Mouse (Mus musculus) embryonic facial prominence, embryonic 11.5 days (tissue): ENCODE results near the gene Mynn. TPM values are rescaled to one million over a fixed set of nuclear protein-coding genes. Genes with fewer than 3 reads are reported as not detected.

Experiments used
- ATAC-seq: fragments of 200-750 bp; cut with Nextera tagmentation; replicated peaks from 2 replicates; pipeline ENCODE4 v1.8.0; 2017; ENCODE audit warnings: low read depth; ENCODE audit not compliant: insufficient number of reproducible peaks, low FRiP score, low TSS enrichment
- DNase-seq: peaks from one replicate; pipeline ENCODE4 v3.0.0-alpha.2; 2015; ENCODE audit warnings: low spot score
- H3K27ac ChIP-seq: fragments of 300-500 bp; sonication (generic); replicated peaks from 2 replicates; pipeline ENCODE4 v1.5.1; 2014; ENCODE audit warnings: mild to moderate bottlenecking, low read depth, low read length, control low read depth
- H3K27me3 ChIP-seq: fragments of 300-500 bp; sonication (generic); 2 replicates; pipeline ENCODE4 v1.6.1; 2014; ENCODE audit warnings: mild to moderate bottlenecking, low read length, moderate library complexity, mixed read lengths; ENCODE audit not compliant: control insufficient read depth, insufficient read depth
- H3K36me3 ChIP-seq: fragments of 300-500 bp; sonication (generic); replicated peaks from 2 replicates; pipeline ENCODE4 v1.6.1; 2014; ENCODE audit warnings: low read depth, mild to moderate bottlenecking, low read length, moderate library complexity, mixed read lengths; ENCODE audit not compliant: control insufficient read depth, insufficient read depth
- H3K4me1 ChIP-seq: fragments of 300-500 bp; sonication (generic); 2 replicates; pipeline ENCODE4 v1.6.1; 2014; ENCODE audit warnings: low read length, mixed read lengths; ENCODE audit not compliant: control insufficient read depth, insufficient read depth
- H3K4me2 ChIP-seq: fragments of 300-500 bp; sonication (generic); 2 replicates; pipeline ENCODE4 v1.6.1; 2014; ENCODE audit warnings: low read depth, mild to moderate bottlenecking, control low read depth, low read length, moderate library complexity
- H3K4me3 ChIP-seq: fragments of 300-500 bp; sonication (generic); 2 replicates; pipeline ENCODE4 v1.5.1; 2014; ENCODE audit warnings: low read depth, low read length, control low read depth
- H3K9ac ChIP-seq: fragments of 300-500 bp; sonication (generic); replicated peaks from 2 replicates; pipeline ENCODE4 v1.6.1; 2014; ENCODE audit warnings: mild to moderate bottlenecking, control low read depth, low read length
- H3K9me3 ChIP-seq: fragments of 300-500 bp; sonication (generic); replicated peaks from 2 replicates; pipeline ENCODE4 v1.6.1; 2016; ENCODE audit warnings: mild to moderate bottlenecking, low read length, inconsistent platforms, mixed read lengths; ENCODE audit not compliant: control insufficient read depth
- WGBS: fragments of 180-500 bp; shearing (Covaris S2); extraction: QIAGEN DNeasy Blood & Tissue Kit; methylation state at CpG from one replicate; pipeline ENCODE4 v1.1.7; 2014; 5-methylcytosine and 5-hydroxymethylcytosine counted together
- polyA plus RNA-seq: library from polyadenylated mRNA; unstranded; fragments of >200 nt; fragmentation: Nextera tagmentation; extraction: Ambion mirVana; gene quantifications from 2 replicates; pipeline ENCODE4 v1.2.1, GENCODE M21; 2014

The Mynn gene
- polyA plus RNA-seq, 1 experiment from 2014 or later, result 38.7 TPM

- ATAC-seq, result no peak; the same call in 1 of the 2 replicates
- H3K36me3 ChIP-seq, result no peaks in the 10 kb centered on the region; the same call in 1 of the 2 replicates
- H3K4me1 ChIP-seq, result no peaks in the 10 kb centered on the region
- no peaks in the 10 kb centered on the region for H3K9me3 ChIP-seq
- H3K27me3 ChIP-seq, result peaks cover 2% of the 10 kb centered on the region; the same call in 1 of the 2 replicates
- no peak for DNase-seq
- peak overlapping the region; percentile 66 for H3K27ac ChIP-seq
- peak overlapping the region; percentile 83 for H3K4me3 ChIP-seq
- H3K9ac ChIP-seq, result peak overlapping the region; percentile 82
- 0% methylated on average over 27 of the region's 27 CpGs for WGBS
- peak overlapping the region; percentile 37 for H3K4me2 ChIP-seq
Measured at GRCm38 (mm10) chr3:30602740-30603098, 854 bp downstream of the Mynn start.

GRCm38 (mm10) chr3:30603256-30603655 is 1.4 kb downstream of the Mynn start:
- ATAC-seq (no peak), DNase-seq (no peak)
- H3K27ac ChIP-seq, result no peak overlapping the region

GRCm38 (mm10) chr3:30608999-30609398 is 7.1 kb downstream of the Mynn start:
- DNase-seq (no peak), ATAC-seq (no peak)
- Histone ChIP-seq H3K4me2 (no peak overlapping the region), H3K9ac (no peak overlapping the region), H3K27ac (no peak overlapping the region), H3K9me3 (no peaks in the 10 kb centered on the region), H3K4me1 (no peaks in the 10 kb centered on the region), H3K27me3 (no peaks in the 10 kb centered on the region), H3K4me3 (no peak overlapping the region), H3K36me3 (peaks cover 10% of the 10 kb centered on the region)
- 88% methylated on average over 3 of the region's 3 CpGs for WGBS

More at GRCm38 (mm10) chr3:30603256-30603655, 1.4 kb downstream of the Mynn start:
- 0 out of 2 replicates have a peak, but pooled peaks cover under 1% of the 10 kb centered on the region for H3K27me3 ChIP-seq
- no peaks in the 10 kb centered on the region; the same call in 1 of the 2 replicates for H3K36me3 ChIP-seq
- WGBS, result 46% methylated on average over 10 of the region's 10 CpGs
- H3K9me3 ChIP-seq, result no peaks in the 10 kb centered on the region
- peak overlapping the region; percentile 83 for H3K4me3 ChIP-seq
- peak overlapping the region; percentile 82 for H3K9ac ChIP-seq
- peak overlapping the region; percentile 37 for H3K4me2 ChIP-seq
- H3K4me1 ChIP-seq, result no peaks in the 10 kb centered on the region

- 95% methylated on average over 4 of the region's 4 CpGs for WGBS
- Histone ChIP-seq H3K4me2 (no peak overlapping the region), H3K9ac (no peak overlapping the region), H3K27ac (no peak overlapping the region), H3K27me3 (no peaks in the 10 kb centered on the region), H3K4me1 (no peaks in the 10 kb centered on the region), H3K9me3 (no peaks in the 10 kb centered on the region), H3K36me3 (peaks cover 10% of the 10 kb centered on the region), H3K4me3 (no peak overlapping the region)
- no peak for ATAC-seq
- no peak for DNase-seq
Measured at GRCm38 (mm10) chr3:30610930-30611329, 9.1 kb downstream of the Mynn start.

GRCm38 (mm10) chr3:30620132-30620531 is 18.3 kb downstream of the Mynn start:
- H3K4me2 ChIP-seq, result no peak overlapping the region
- DNase-seq (no peak), ATAC-seq (no peak)
- H3K4me3 ChIP-seq, result no peak overlapping the region
- H3K4me1 ChIP-seq, result no peaks in the 10 kb centered on the region
- no peaks in the 10 kb centered on the region for H3K27me3 ChIP-seq
- no peaks in the 10 kb centered on the region for H3K9me3 ChIP-seq
- WGBS, result 76% methylated on average over 8 of the region's 8 CpGs
- H3K27ac ChIP-seq, result no peak overlapping the region
- no peaks in the 10 kb centered on the region; the same call in 1 of the 2 replicates for H3K36me3 ChIP-seq
- H3K9ac ChIP-seq, result no peak overlapping the region

GRCm38 (mm10) chr3:30633681-30634080 is 31.8 kb downstream of the Mynn start:
- no peak overlapping the region for H3K4me2 ChIP-seq
- no peak overlapping the region for H3K9ac ChIP-seq
- no peaks in the 10 kb centered on the region for H3K4me1 ChIP-seq
- H3K27me3 ChIP-seq, result no peaks in the 10 kb centered on the region
- no peaks in the 10 kb centered on the region for H3K9me3 ChIP-seq
- ATAC-seq (no peak), DNase-seq (peak; percentile 23)
- no peak overlapping the region for H3K27ac ChIP-seq
- no peaks in the 10 kb centered on the region for H3K36me3 ChIP-seq
- H3K4me3 ChIP-seq, result no peak overlapping the region
- WGBS, result 49% methylated on average over 3 of the region's 3 CpGs

- Histone ChIP-seq H3K4me3 (no peak overlapping the region), H3K27me3 (no peaks in the 10 kb centered on the region), H3K36me3 (no peaks in the 10 kb centered on the region), H3K4me1 (no peaks in the 10 kb centered on the region), H3K9ac (no peak overlapping the region), H3K27ac (no peak overlapping the region), H3K4me2 (no peak overlapping the region), H3K9me3 (no peaks in the 10 kb centered on the region)
- no peak for DNase-seq
- 81% methylated on average over 4 of the region's 4 CpGs for WGBS
- ATAC-seq, result no peak
Measured at GRCm38 (mm10) chr3:30635629-30636028, 33.8 kb downstream of the Mynn start.

- Histone ChIP-seq H3K27me3 (peaks cover under 1% of the 10 kb centered on the region; the same call in 1 of the 2 replicates), H3K36me3 (no peaks in the 10 kb centered on the region), H3K9me3 (no peaks in the 10 kb centered on the region), H3K27ac (no peak within 1 kb of the TSS), H3K4me3 (no peak within 1 kb of the TSS), H3K9ac (no peak within 1 kb of the TSS), H3K4me1 (peaks cover 2% of the 10 kb centered on the region; the same call in 1 of the 2 replicates), H3K4me2 (no peak within 1 kb of the TSS)
- 73% methylated on average over 2 of the region's 2 CpGs for WGBS
- ATAC-seq (no peak), DNase-seq (no peak)
Measured at GRCm38 (mm10) chr3:30644207-30644606, 42.3 kb downstream of the Mynn start, which contains the start of gene Lrriq4. Lrriq4 (plus strand) TSS chr3:30644507.
